In genomic region chr11:62551226-62552119, GRCm38 (mm10) we compare ENCODE assay signal across 7 mouse cellular contexts. TPM values are rescaled to one million over a fixed set of nuclear protein-coding genes. Genes with fewer than 3 reads are reported as not detected.
DNase-seq lines count a peak whose midpoint lies in the region; ATAC-seq and TF ChIP-seq lines count a peak whose summit lies in the region.

No protein-coding gene starts in this region.

- H3K4me2 ChIP-seq in midbrain, embryonic 12.5 days (replicated peaks), result peak overlapping the region; percentile 65

- TF ChIP-seq CTCF in cortical plate, adult 2 months (IDR thresholded peaks at IDR 0.05; ENCODE audit: extremely low read depth, insufficient read depth, low read length), result no peak

- H3K9ac ChIP-seq in midbrain, embryonic 12.5 days (replicated peaks), result peak overlapping the region; percentile 86

- peaks cover 32% of the 10 kb centered on the region for H3K36me3 ChIP-seq in limb, embryonic 10.5 days
- H3K36me3 ChIP-seq in midbrain, embryonic 12.5 days, result peaks cover 29% of the 10 kb centered on the region

- peak overlapping the region; percentile 94 for H3K27ac ChIP-seq in cortical plate, adult 2 months (ENCODE audit: insufficient read depth, low read length)
- H3K27ac ChIP-seq in limb, embryonic 10.5 days, result peak overlapping the region; percentile 100
- H3K27ac ChIP-seq in midbrain, embryonic 12.5 days (replicated peaks), result peak overlapping the region; percentile 87

- H3K27me3 ChIP-seq in limb, embryonic 10.5 days (ENCODE audit: low read depth, poor library complexity, severe bottlenecking), result no peaks in the 10 kb centered on the region
- H3K27me3 ChIP-seq in midbrain, embryonic 12.5 days, result no peaks in the 10 kb centered on the region

- H3K4me1 ChIP-seq in cortical plate, adult 2 months (ENCODE audit: control insufficient read depth, insufficient read depth, low read length), result peaks cover 5% of the 10 kb centered on the region; the same call in 1 of the 2 replicates
- H3K4me1 ChIP-seq in limb, embryonic 10.5 days, result peaks cover 27% of the 10 kb centered on the region
- peaks cover 32% of the 10 kb centered on the region for H3K4me1 ChIP-seq in midbrain, embryonic 12.5 days

- peak; percentile 90 for DNase-seq in adipocyte (ENCODE audit: low spot score)
- peak; percentile 93 for DNase-seq in gastrocnemius, postnatal 10 days
- DNase-seq in limb, embryonic 10.5 days (ENCODE audit: low spot score), result peak; percentile 92
- peak; percentile 91 for DNase-seq in skeletal muscle tissue, adult 2 months (ENCODE audit: low read depth, low spot score)

- H3K9me3 ChIP-seq in limb, embryonic 10.5 days (replicated peaks), result no peaks in the 10 kb centered on the region
- no peaks in the 10 kb centered on the region for H3K9me3 ChIP-seq in midbrain, embryonic 12.5 days

- peak; percentile 54 for ATAC-seq in inflammation-experienced regulatory T-cells, adult 6 months
- ATAC-seq in midbrain, embryonic 12.5 days (ENCODE audit: low FRiP score, low read depth), result peak; percentile 83

- H3K4me3 ChIP-seq in cortical plate, adult 2 months (ENCODE audit: insufficient read depth, low read length), result peak overlapping the region; percentile 69
- H3K4me3 ChIP-seq in limb, embryonic 10.5 days, result peak overlapping the region; percentile 74
- peak overlapping the region; percentile 71 for H3K4me3 ChIP-seq in midbrain, embryonic 12.5 days

- under 1% methylated on average over 58 of the region's 58 CpGs for WGBS in limb, embryonic 10.5 days
- WGBS in midbrain, embryonic 12.5 days, result under 1% methylated on average over 58 of the region's 58 CpGs

- peak; percentile 100 for TF ChIP-seq POLR2A in cortical plate, adult 2 months (IDR thresholded peaks at IDR 0.05; ENCODE audit: extremely low read depth, insufficient read depth, low read length)

RNA-seq across cellular contexts. Expression of gene Ubb, which starts 0.5 kb away (rescaled TPM):
- 3,210 and 3,262 TPM in 2 replicates for polyA plus RNA-seq in cortical plate, adult 2 months (2012; rRNA removed)
- total RNA-seq in gastrocnemius, postnatal 10 days (2021), result 1,000 to 10,000 TPM; 1,047 to 1,133 TPM
- 1,000 to 10,000 TPM; 5,207 to 7,023 (median 5,768) TPM for polyA plus RNA-seq in inflammation-experienced regulatory T-cells, adult 6 months (2017; shearing (Covaris generic))
- polyA plus RNA-seq in limb, embryonic 10.5 days (2016; fragmentation: Nextera tagmentation; extraction: Ambion mirVana), result 3,627 and 3,653 TPM in 2 replicates
- polyA plus RNA-seq in midbrain, embryonic 12.5 days (2016; fragmentation: Nextera tagmentation; extraction: Ambion mirVana), result 3,778 and 3,810 TPM in 2 replicates

RNA-seq across cellular contexts. Expression of gene Cenpv, which starts 12.4 kb away (rescaled TPM):
- 57.3 and 65.1 TPM in 2 replicates for polyA plus RNA-seq in cortical plate, adult 2 months (2012; rRNA removed)
- total RNA-seq in gastrocnemius, postnatal 10 days (2021), result 10 to 100 TPM; 14.0 to 21.9 TPM
- 1 to 10 TPM in 1 of 3 experiments, under 1 TPM in 1, not detected in 1; 0.40 to 2.0 TPM for polyA plus RNA-seq in inflammation-experienced regulatory T-cells, adult 6 months (2017; shearing (Covaris generic))
- 35.0 and 42.2 TPM in 2 replicates for polyA plus RNA-seq in limb, embryonic 10.5 days (2016; fragmentation: Nextera tagmentation; extraction: Ambion mirVana)
- 73.6 and 86.9 TPM in 2 replicates for polyA plus RNA-seq in midbrain, embryonic 12.5 days (2016; fragmentation: Nextera tagmentation; extraction: Ambion mirVana)

RNA-seq across cellular contexts. Expression of gene Trpv2, which starts 22.8 kb away (rescaled TPM):
- polyA plus RNA-seq in cortical plate, adult 2 months (2012; rRNA removed), result 23.4 and 23.5 TPM in 2 replicates
- 1 to 10 TPM; 2.0 TPM for total RNA-seq in gastrocnemius, postnatal 10 days (2021)
- polyA plus RNA-seq in inflammation-experienced regulatory T-cells, adult 6 months (2017; shearing (Covaris generic)), result 100 to 1,000 TPM in 1 of 3 experiments, 10 to 100 TPM in 2; 73.0 to 108 (median 73.7) TPM
- polyA plus RNA-seq in limb, embryonic 10.5 days (2016; fragmentation: Nextera tagmentation; extraction: Ambion mirVana), result 0.55 and 0.87 TPM in 2 replicates
- polyA plus RNA-seq in midbrain, embryonic 12.5 days (2016; fragmentation: Nextera tagmentation; extraction: Ambion mirVana), result 10.9 and 12.7 TPM in 2 replicates

Comparison
In these comparisons a context has a peak if more than half of its experiments do, and no peak if none do; other contexts are left out.
1. Peak in every context shown above with its lines: DNase-seq, ATAC-seq, H3K4me3 ChIP-seq and H3K27ac ChIP-seq.
2. RNA of gene Cenpv, which starts 12.4 kb away (polyA plus RNA-seq): 73.6 to 86.9 TPM in midbrain, embryonic 12.5 days, 57.3 to 65.1 TPM in cortical plate, adult 2 months and 35.0 to 42.2 TPM in limb, embryonic 10.5 days; 0.40 to 2.0 TPM in inflammation-experienced regulatory T-cells, adult 6 months; every median in the first group is over 10 times any median in the second.